ENCODE assay signal across 11 mouse cellular contexts in genomic region chr15:81008689-81009123, GRCm38 (mm10). TPM values are rescaled to one million over a fixed set of nuclear protein-coding genes. Genes with fewer than 3 reads are reported as not detected.
DNase-seq lines count a peak whose midpoint lies in the region; ATAC-seq lines count a peak whose summit lies in the region.
"Had no signal": no experiment of that assay in that cellular context is flagged by ENCODE, and none has a peak within 500 bp of the region (broad histone marks: within the 10 kb centered on the region; RNA-seq: fewer than 3 reads in every experiment).

No protein-coding gene starts in this region.

- peak; percentile 68 for DNase-seq in heart, embryonic 10.5 days (ENCODE audit: low spot score)
- no peak for DNase-seq in heart, postnatal 36 days
- DNase-seq in thymus, postnatal 0 days (ENCODE audit: low spot score): peak; percentile 23
- DNase-seq in thymus, postnatal 10 days (ENCODE audit: low spot score in 2 of 2): no peak
- peak; percentile 27 for DNase-seq in yolk sac, embryonic 10.5 days (ENCODE audit: low spot score)
- DNase-seq in limb, embryonic 10.5 days (ENCODE audit: low spot score): no peak
- DNase-seq: adrenal gland, adult 8-10 months had no signal

- no peak overlapping the region for H3K27ac ChIP-seq in heart, embryonic 10.5 days
- H3K27ac ChIP-seq in intestine, embryonic 16.5 days (ENCODE audit: low read length): no peak overlapping the region
- no peak overlapping the region for H3K27ac ChIP-seq in limb, embryonic 10.5 days
- H3K27ac ChIP-seq: heart, embryonic 15.5 days; macrophage had no signal

- H3K4me3 ChIP-seq in heart, embryonic 10.5 days: no peak overlapping the region
- no peak overlapping the region for H3K4me3 ChIP-seq in intestine, embryonic 16.5 days (ENCODE audit: low read length)
- no peak overlapping the region for H3K4me3 ChIP-seq in limb, embryonic 10.5 days
- H3K4me3 ChIP-seq: heart, embryonic 15.5 days had no signal

- 0 out of 2 replicates have a peak, but pooled peaks cover 4% of the 10 kb centered on the region for H3K27me3 ChIP-seq in heart, embryonic 10.5 days (ENCODE audit: insufficient read depth, poor library complexity, severe bottlenecking)
- no peaks in the 10 kb centered on the region for H3K27me3 ChIP-seq in intestine, embryonic 16.5 days (replicated peaks; ENCODE audit: control insufficient read depth, insufficient read depth, low read length)
- no peaks in the 10 kb centered on the region for H3K27me3 ChIP-seq in limb, embryonic 10.5 days (ENCODE audit: low read depth, poor library complexity, severe bottlenecking)
- H3K27me3 ChIP-seq: heart, embryonic 15.5 days had no signal

- H3K4me2 ChIP-seq in intestine, embryonic 16.5 days (ENCODE audit: low read depth, low read length): no peak overlapping the region
- H3K4me2 ChIP-seq: heart, embryonic 15.5 days had no signal

- 57% methylated on average over 10 of the region's 10 CpGs for WGBS in heart, embryonic 10.5 days
- WGBS in intestine, embryonic 16.5 days: 60% methylated on average over 10 of the region's 10 CpGs
- WGBS in limb, embryonic 10.5 days: 62% methylated on average over 10 of the region's 10 CpGs

- H3K9ac ChIP-seq in intestine, embryonic 16.5 days (ENCODE audit: low read depth, low read length): no peak overlapping the region
- H3K9ac ChIP-seq: heart, embryonic 15.5 days had no signal

- peak; percentile 52; the same call in 1 of the 2 replicates for ATAC-seq in intestine, embryonic 16.5 days
- no peak for ATAC-seq in erythroblast, adult 5-6 weeks (replicated peaks; ENCODE audit: low FRiP score, poor library complexity, severe bottlenecking)

- H3K9me3 ChIP-seq in heart, embryonic 10.5 days: no peaks in the 10 kb centered on the region
- no peaks in the 10 kb centered on the region for H3K9me3 ChIP-seq in intestine, embryonic 16.5 days (ENCODE audit: control insufficient read depth, low read length)
- H3K9me3 ChIP-seq in limb, embryonic 10.5 days (replicated peaks): no peaks in the 10 kb centered on the region
- H3K9me3 ChIP-seq: heart, embryonic 15.5 days had no signal

- peaks cover 14% of the 10 kb centered on the region; the same call in 1 of the 2 replicates for H3K4me1 ChIP-seq in heart, embryonic 10.5 days
- no peaks in the 10 kb centered on the region for H3K4me1 ChIP-seq in intestine, embryonic 16.5 days (ENCODE audit: control insufficient read depth, insufficient read depth, low read length)
- no peaks in the 10 kb centered on the region for H3K4me1 ChIP-seq in limb, embryonic 10.5 days
- H3K4me1 ChIP-seq: heart, embryonic 15.5 days had no signal

- intact Hi-C loops in heart, postnatal 36 days (cut with DNase I): no loop called here

- H3K36me3 ChIP-seq in heart, embryonic 10.5 days: peaks cover 61% of the 10 kb centered on the region
- peaks cover 18% of the 10 kb centered on the region; the same call in 1 of the 2 replicates for H3K36me3 ChIP-seq in intestine, embryonic 16.5 days (ENCODE audit: control insufficient read depth, insufficient read depth, low read length)
- H3K36me3 ChIP-seq in limb, embryonic 10.5 days: peaks cover 60% of the 10 kb centered on the region

RNA-seq across cellular contexts. Expression of gene Sgsm3, which starts 31.1 kb away (rescaled TPM):
- polyA plus RNA-seq in heart, embryonic 10.5 days (2016; fragmentation: Nextera tagmentation; extraction: Ambion mirVana): 23.7 and 26.4 TPM in 2 replicates
- total RNA-seq in heart, postnatal 36 days (2021): 10 to 100 TPM; 10.7 to 11.2 TPM
- polyA plus RNA-seq in thymus, postnatal 0 days (2015; fragmentation: Nextera tagmentation; extraction: Ambion mirVana): 9.5 and 11.0 TPM in 2 replicates
- 30.9 and 33.9 TPM in 2 replicates for polyA plus RNA-seq in intestine, embryonic 16.5 days (2015; fragmentation: Nextera tagmentation; extraction: Ambion mirVana)
- 26.2 and 29.1 TPM in 2 replicates for polyA plus RNA-seq in limb, embryonic 10.5 days (2016; fragmentation: Nextera tagmentation; extraction: Ambion mirVana)
- 5.6 TPM in 1 of 2 replicates, not detected in the other for total RNA-seq in erythroblast, adult 5-6 weeks (2015; ENCODE audit: low replicate concordance)
- total RNA-seq in erythroblast, adult 5-6 weeks (2017; ENCODE audit: low replicate concordance): 9.5 and 10.0 TPM in 2 replicates

Comparison
In these comparisons a context has a peak if more than half of its experiments do, and no peak if none do; other contexts are left out.
1. DNase-seq: peak in heart, embryonic 10.5 days (single experiment), thymus, postnatal 0 days (single experiment) and yolk sac, embryonic 10.5 days (single experiment); none in heart, postnatal 36 days (0 of 2), thymus, postnatal 10 days (0 of 2) and limb, embryonic 10.5 days (single experiment).